Mouse (Mus musculus) bone marrow macrophage, adult 2 months (primary cell): Measurements from ENCODE around the gene Mapk6.

Experiments
- CTCF ChIP-seq: IDR thresholded peaks from 2 replicates; pipeline ENCODE4 v1.5.1; 2012; ENCODE audit warnings: low read depth, mild to moderate bottlenecking, low read length, moderate library complexity
- POLR2A ChIP-seq: IDR thresholded peaks from 2 replicates; pipeline ENCODE4 v1.6.1; 2012; ENCODE audit warnings: mild to moderate bottlenecking, low read depth, low read length, borderline replicate concordance

- TF ChIP-seq CTCF = no peak
- TF ChIP-seq POLR2A = no peak
Observed at GRCm38 (mm10) chr9:75453994-75454393, 44.2 kb upstream of the Mapk6 start.
